In genomic region chr12:76130281-76130680, GRCm38 (mm10) we compare ENCODE assay signal across 9 mouse cellular contexts. TPM values are rescaled to one million over a fixed set of nuclear protein-coding genes. Genes with fewer than 3 reads are reported as not detected.
DNase-seq lines count a peak whose midpoint lies in the region; ATAC-seq and TF ChIP-seq lines count a peak whose summit lies in the region.
"Had no signal": no experiment of that assay in that cellular context is flagged by ENCODE, and none has a peak within 500 bp of the region (broad histone marks: within the 10 kb centered on the region; RNA-seq: fewer than 3 reads in every experiment).

No protein-coding gene starts in this region.

- H3K9ac ChIP-seq in kidney, postnatal 0 days (ENCODE audit: low read depth, low read length): no peak overlapping the region
- no peak overlapping the region for H3K9ac ChIP-seq in kidney, embryonic 14.5 days (ENCODE audit: low read depth, low read length)
- H3K9ac ChIP-seq in ES-E14 (ENCODE audit: insufficient read depth, low read depth, low read length, poor library complexity, severe bottlenecking): no peak overlapping the region

- no peaks in the 10 kb centered on the region for H3K36me3 ChIP-seq in kidney, postnatal 0 days (ENCODE audit: insufficient read depth, low read length)
- H3K36me3 ChIP-seq in kidney, embryonic 14.5 days (ENCODE audit: control insufficient read depth, insufficient read depth, low read length): no peaks in the 10 kb centered on the region
- H3K36me3 ChIP-seq in ES-E14 (ENCODE audit: control insufficient read depth, insufficient read depth, low read length, poor library complexity, severe bottlenecking): no peaks in the 10 kb centered on the region
- no peaks in the 10 kb centered on the region for H3K36me3 ChIP-seq in testis, adult 2 months (ENCODE audit: control insufficient read depth, insufficient read depth, low read length)

- H3K27ac ChIP-seq in kidney, postnatal 0 days: no peak overlapping the region
- H3K27ac ChIP-seq in kidney, embryonic 14.5 days (ENCODE audit: low read depth, low read length): no peak overlapping the region
- no peak overlapping the region for H3K27ac ChIP-seq in ES-E14 (ENCODE audit: insufficient read depth, low read depth, low read length, poor library complexity, severe bottlenecking)
- no peak overlapping the region for H3K27ac ChIP-seq in testis, adult 2 months (ENCODE audit: control insufficient read depth, insufficient read depth, low read depth, low read length)

- in situ Hi-C loops in ES-E14 (cut with MboI; ENCODE audit: low sequenced_read_pairs in 2 of 2, unreplicated experiment in 2 of 2): no loop called here

- whole genome bisulfite sequencing in kidney, postnatal 0 days: 34% methylated on average over 4 of the region's 4 CpGs
- WGBS in kidney, embryonic 14.5 days: 26% methylated on average over 4 of the region's 4 CpGs

- no peak for ATAC-seq in kidney, postnatal 0 days (replicated peaks; ENCODE audit: low FRiP score, low read depth)
- ATAC-seq in kidney, embryonic 14.5 days (ENCODE audit: low FRiP score, low TSS enrichment): no peak
- no peak for ATAC-seq in erythroblast, adult 5-6 weeks (replicated peaks; ENCODE audit: low FRiP score, poor library complexity, severe bottlenecking)

- H3K27me3 ChIP-seq in kidney, postnatal 0 days (ENCODE audit: insufficient read depth, low read length): no peaks in the 10 kb centered on the region
- no peaks in the 10 kb centered on the region for H3K27me3 ChIP-seq in kidney, embryonic 14.5 days (ENCODE audit: control insufficient read depth, insufficient read depth, low read length)
- H3K27me3 ChIP-seq in testis, adult 2 months (ENCODE audit: control insufficient read depth, insufficient read depth, low read length): no peaks in the 10 kb centered on the region

- TF ChIP-seq POLR2A in testis, adult 2 months (IDR thresholded peaks at IDR 0.05; ENCODE audit: control insufficient read depth, low read depth, low read length): no peak

- no peaks in the 10 kb centered on the region for H3K9me3 ChIP-seq in kidney, postnatal 0 days (replicated peaks; ENCODE audit: low read length)
- H3K9me3 ChIP-seq in kidney, embryonic 14.5 days (ENCODE audit: control insufficient read depth, low read length): no peaks in the 10 kb centered on the region
- no peaks in the 10 kb centered on the region for H3K9me3 ChIP-seq in ES-E14 (ENCODE audit: control insufficient read depth, insufficient read depth, low read depth, low read length)
- H3K9me3 ChIP-seq: megakaryocyte, embryonic 14.5 days had no signal

- H3K4me2 ChIP-seq in kidney, postnatal 0 days (ENCODE audit: low read length): no peak overlapping the region
- no peak overlapping the region for H3K4me2 ChIP-seq in kidney, embryonic 14.5 days (replicated peaks; ENCODE audit: low read depth, low read length)

- peak; percentile 58 for TF ChIP-seq CTCF in kidney, postnatal 0 days (IDR thresholded peaks at IDR 0.05; ENCODE audit: low read depth)
- peak; percentile 70; the same call in 1 of the 2 replicates for TF ChIP-seq CTCF in testis, adult 2 months (IDR thresholded peaks at IDR 0.05; ENCODE audit: control insufficient read depth, insufficient read depth, insufficient replicate concordance, low read depth, low read length)

- H3K4me3 ChIP-seq in kidney, postnatal 0 days (replicated peaks; ENCODE audit: low read depth, low read length): no peak overlapping the region
- H3K4me3 ChIP-seq in kidney, embryonic 14.5 days (ENCODE audit: low read length): no peak overlapping the region
- no peak overlapping the region for H3K4me3 ChIP-seq in ES-E14 (ENCODE audit: insufficient read depth in 1 of 2, low read depth in 1 of 2, low read length in 2 of 2, poor library complexity in 1 of 2, severe bottlenecking in 1 of 2)
- H3K4me3 ChIP-seq in testis, adult 2 months (ENCODE audit: control insufficient read depth, low read depth, low read length): no peak overlapping the region
- H3K4me3 ChIP-seq: megakaryocyte, embryonic 14.5 days had no signal

- no peaks in the 10 kb centered on the region for H3K4me1 ChIP-seq in kidney, postnatal 0 days (replicated peaks; ENCODE audit: insufficient read depth, low read length)
- no peaks in the 10 kb centered on the region for H3K4me1 ChIP-seq in kidney, embryonic 14.5 days (ENCODE audit: control insufficient read depth, insufficient read depth, low read length)
- H3K4me1 ChIP-seq in ES-E14 (ENCODE audit: control insufficient read depth in 2 of 2, insufficient read depth in 2 of 2, low read length in 2 of 2, poor library complexity in 1 of 2): no peaks in the 10 kb centered on the region
- no peaks in the 10 kb centered on the region for H3K4me1 ChIP-seq in testis, adult 2 months (ENCODE audit: control insufficient read depth, insufficient read depth, low read length)

- peak; percentile 38 for DNase-seq in kidney, postnatal 0 days (ENCODE audit: low spot score)
- peak; percentile 52 for DNase-seq in ES-E14 (ENCODE audit: low read depth, low spot score)
- peak; percentile 17 for DNase-seq in c-Kit-positive CD71-negative TER-119-negative erythroid progenitor cells, embryonic 14.5 days (ENCODE audit: low read depth)
- peak; percentile 33 for DNase-seq in gastrocnemius, postnatal 10 days
- DNase-seq in layer of hippocampus, adult 8-10 months (ENCODE audit: low spot score in 2 of 2): no peak

TF ChIP-seq in ES-E14, 5 proteins besides CTCF, POLR2A, EP300 and RAD21:
- no peak for TF ChIP-seq CHD2 (IDR thresholded peaks at IDR 0.05; ENCODE audit: low read depth, low read length)
- no peak for TF ChIP-seq ZNF384 (IDR thresholded peaks at IDR 0.05; ENCODE audit: low read depth, low read length)
- TF ChIP-seq MAFK (IDR thresholded peaks at IDR 0.05; ENCODE audit: insufficient read depth, low read depth, low read length): no peak
- peak; percentile 69; the same call in 1 of the 2 replicates for TF ChIP-seq ZC3H11A (IDR thresholded peaks at IDR 0.05; ENCODE audit: borderline replicate concordance, low read depth, low read length)

RNA-seq across cellular contexts. Expression of gene Esr2, which starts 46.8 kb away (rescaled TPM):
- polyA plus RNA-seq in kidney, postnatal 0 days (2015; fragmentation: Nextera tagmentation; extraction: Ambion mirVana): 0.68 and 0.75 TPM in 2 replicates
- polyA plus RNA-seq in kidney, embryonic 14.5 days (2014; fragmentation: Nextera tagmentation; extraction: Ambion mirVana): 0.39 and 0.57 TPM in 2 replicates
- total RNA-seq in ES-E14 (2012; rRNA removed): 0.16 and 0.22 TPM in 2 replicates
- under 1 TPM; 0.07 to 0.09 TPM for total RNA-seq in gastrocnemius, postnatal 10 days (2021)
- polyA plus RNA-seq in testis, adult 2 months (2012; rRNA removed): 0.19 and 0.28 TPM in 2 replicates
- total RNA-seq in layer of hippocampus, adult 8-10 months (2022): under 1 TPM; 0.31 to 0.57 (median 0.42) TPM
- not detected in 2 replicates for total RNA-seq in erythroblast, adult 5-6 weeks (2015; ENCODE audit: low replicate concordance)
- not detected in 2 replicates for total RNA-seq in erythroblast, adult 5-6 weeks (2017; ENCODE audit: low replicate concordance)

Comparison
In these comparisons a context has a peak if more than half of its experiments do, and no peak if none do; other contexts are left out.
1. DNase-seq: peak in kidney, postnatal 0 days (single experiment), ES-E14 (single experiment), c-Kit-positive CD71-negative TER-119-negative erythroid progenitor cells, embryonic 14.5 days (single experiment) and gastrocnemius, postnatal 10 days (single experiment); none in layer of hippocampus, adult 8-10 months (0 of 2).